Mouse (Mus musculus): ENCODE results near the gene Ermn.
A peak's percentile ranks its signal among the peaks of the same experiment; 100 is the strongest.

The Ermn gene

DNA sequence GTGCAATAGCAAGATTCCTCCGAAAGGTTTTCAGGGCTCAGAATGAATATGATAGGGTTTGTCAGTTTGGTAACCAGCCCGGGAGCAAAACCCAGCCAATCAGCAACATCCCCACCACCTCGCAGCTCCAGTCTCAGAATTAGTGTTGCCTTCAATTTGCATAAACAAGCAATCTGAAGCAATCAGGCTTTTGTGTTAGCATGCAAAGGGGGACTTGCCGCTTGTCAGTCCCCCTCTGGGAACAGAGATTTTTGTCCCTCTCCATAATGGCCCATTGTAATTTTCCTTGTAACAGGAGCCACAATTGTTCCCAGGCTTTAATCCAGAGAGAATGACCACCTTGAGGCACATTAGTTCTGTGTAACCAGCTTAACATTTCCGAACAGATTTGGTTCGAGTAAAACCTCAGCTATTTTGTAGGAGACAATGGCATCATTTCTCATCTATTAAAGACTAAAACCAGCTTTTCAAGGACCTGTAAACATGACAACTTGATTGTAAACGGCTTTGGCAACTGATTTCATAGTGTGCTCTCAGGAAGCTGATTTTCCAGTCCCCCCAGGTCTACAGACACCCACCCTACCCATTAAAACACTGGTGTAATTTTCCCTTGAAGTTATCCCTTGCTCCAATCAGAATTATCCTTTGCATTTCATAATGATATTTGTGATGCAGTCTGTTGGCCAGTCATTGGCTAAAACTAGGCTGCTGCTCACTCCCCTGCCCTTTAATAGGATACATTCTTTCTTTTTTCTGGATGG, at the start of gene Ermn:
Ermn (minus strand) TSS at position 44 of the 761 bp plus-strand sequence.
- no peak for DNase-seq (ENCODE audit: low spot score in 2 of 2)

DNA sequence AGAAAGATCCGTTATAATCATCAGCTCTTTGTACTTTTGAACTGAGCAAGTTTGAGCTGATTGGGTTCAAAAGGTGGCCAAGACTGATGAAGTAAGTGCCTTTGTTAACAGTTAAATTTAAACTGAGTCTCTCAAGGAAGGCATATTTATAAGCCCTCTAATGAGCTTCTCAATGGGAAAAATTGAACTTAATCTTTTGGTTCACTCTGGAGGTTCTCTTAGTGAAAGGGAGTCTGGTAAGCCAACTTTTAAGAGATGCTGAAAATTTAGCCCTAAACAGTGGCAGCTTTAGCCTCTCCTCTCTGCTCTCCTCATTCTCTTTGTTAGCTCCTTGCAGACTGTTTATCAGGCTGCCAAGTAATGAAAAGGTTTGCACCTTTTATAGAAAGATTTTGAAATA, 42.2 kb upstream of the Ermn start:
- no peak for DNase-seq (ENCODE audit: low spot score in 2 of 2)

DNA sequence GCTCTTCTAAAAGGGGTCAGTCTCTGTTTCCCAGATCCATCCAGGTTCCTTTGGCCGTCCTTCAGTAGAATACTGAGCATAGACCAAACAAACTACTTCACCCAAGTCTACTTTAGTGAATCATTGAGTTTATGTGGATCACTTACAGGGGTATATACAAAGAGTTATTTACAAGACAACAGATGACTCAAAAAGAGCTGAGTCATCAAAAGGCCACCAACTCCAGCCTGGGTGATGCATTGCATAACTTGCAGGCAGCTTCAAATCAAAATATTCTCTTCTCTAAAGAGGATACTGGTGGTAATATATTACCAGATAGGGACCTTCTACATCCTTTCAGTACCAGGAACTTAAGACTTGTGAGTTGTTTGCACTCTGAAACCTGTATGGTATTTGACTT, 33.8 kb upstream of the Ermn start:
- DNase-seq (ENCODE audit: low spot score in 2 of 2) = no peak

DNA sequence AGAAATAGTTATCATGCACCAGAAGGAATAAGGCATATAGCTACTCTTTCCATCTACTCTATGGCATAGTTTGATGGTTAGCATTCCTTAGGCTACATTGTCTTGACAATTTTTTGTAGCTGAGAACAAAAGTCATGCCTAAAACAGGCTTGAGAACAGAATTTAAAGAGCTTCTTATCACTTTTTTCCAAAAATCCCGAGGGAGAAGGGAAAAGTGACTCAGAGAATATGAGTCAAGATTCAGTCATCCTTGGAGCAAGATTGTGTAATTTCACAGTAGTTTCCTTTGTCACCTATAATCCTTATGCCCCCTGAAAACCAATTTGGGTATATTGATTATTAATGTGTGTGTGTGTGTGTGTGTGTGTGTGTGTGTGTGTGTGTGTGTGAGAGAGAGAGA, 27.2 kb upstream of the Ermn start:
- no peak for DNase-seq (ENCODE audit: low spot score in 2 of 2)

DNA sequence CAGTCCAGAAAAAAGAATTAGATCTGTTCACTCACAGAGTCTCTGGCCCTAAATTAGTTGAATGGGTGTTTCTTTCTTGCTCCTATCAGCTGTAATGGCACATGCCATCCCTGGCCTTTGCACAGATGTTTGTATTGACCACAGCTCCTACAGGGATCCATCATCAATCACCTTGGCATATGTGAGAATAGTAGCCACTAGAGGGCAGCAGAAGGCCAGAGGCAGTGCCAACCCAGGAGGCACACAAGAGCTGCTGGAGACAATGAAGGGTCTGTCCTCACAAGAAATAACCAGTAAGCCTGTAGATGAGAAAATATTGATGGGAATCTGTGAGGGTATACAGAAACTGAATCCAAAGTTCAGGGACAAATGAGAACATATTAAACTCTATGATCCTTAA, 2.7 kb upstream of the Ermn start:
- peak; percentile 11 to 62 for DNase-seq (ENCODE audit: low spot score in 2 of 2)

DNA sequence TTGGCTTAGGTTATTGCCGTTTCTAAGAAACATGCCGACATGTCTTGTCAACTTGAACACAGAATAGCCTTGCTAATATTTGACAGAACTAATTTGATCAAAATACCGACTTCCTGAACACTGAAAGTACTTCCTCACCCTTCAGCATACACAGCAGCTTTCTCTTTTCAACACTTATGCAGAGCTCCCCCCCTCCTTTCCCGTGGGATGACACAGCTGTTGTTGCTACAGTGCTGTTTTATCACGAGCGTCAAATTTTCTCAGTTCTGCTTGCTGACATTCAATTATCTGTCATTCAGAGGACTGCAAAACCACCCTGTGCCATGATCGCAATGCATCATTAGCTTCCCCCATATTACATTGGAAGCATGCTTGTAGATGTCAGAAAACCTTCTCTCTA, 10.8 kb downstream of the Ermn start:
- DNase-seq (ENCODE audit: low spot score in 2 of 2) = no peak

DNA sequence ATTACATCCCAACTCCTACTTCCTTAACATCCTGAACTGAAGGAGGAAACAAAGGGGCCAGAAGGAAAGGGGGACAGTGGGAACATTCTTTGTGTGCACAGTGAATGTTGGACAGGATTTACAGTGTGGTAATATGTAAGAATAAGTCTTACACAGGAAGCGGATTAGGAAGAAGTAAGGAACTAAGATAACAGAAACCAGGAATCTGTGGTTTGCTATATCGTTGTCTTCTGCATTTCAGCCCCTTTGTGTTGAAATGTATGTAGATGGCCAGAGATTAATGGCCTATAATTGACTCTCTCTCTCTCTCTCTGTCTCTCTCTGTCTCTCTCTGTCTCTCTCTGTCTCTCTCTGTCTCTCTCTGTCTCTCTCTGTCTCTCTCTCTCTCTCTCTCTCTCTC, 15.7 kb downstream of the Ermn start:
- DNase-seq (ENCODE audit: low spot score in 2 of 2) = no peak

DNA sequence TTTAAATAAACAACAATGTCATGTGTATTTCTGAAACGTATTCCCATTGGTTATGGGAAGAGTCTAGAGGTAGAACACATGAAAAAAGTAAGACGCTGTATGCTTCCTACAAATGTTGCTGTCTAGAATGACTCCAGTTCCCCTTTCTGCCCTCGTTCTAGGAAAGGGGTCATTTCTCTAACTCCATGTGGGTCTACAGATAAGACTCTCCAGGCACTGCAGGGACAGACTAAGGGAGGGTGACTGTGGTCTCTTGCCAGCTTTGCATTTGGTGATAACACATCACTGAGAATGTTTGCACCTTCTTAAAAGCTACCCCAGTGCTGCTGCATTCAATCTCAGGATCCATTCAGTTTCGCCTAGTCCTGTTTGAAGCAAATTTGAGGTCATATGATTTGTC, 17.0 kb downstream of the Ermn start:
- no peak for DNase-seq (ENCODE audit: low spot score in 2 of 2)

DNA sequence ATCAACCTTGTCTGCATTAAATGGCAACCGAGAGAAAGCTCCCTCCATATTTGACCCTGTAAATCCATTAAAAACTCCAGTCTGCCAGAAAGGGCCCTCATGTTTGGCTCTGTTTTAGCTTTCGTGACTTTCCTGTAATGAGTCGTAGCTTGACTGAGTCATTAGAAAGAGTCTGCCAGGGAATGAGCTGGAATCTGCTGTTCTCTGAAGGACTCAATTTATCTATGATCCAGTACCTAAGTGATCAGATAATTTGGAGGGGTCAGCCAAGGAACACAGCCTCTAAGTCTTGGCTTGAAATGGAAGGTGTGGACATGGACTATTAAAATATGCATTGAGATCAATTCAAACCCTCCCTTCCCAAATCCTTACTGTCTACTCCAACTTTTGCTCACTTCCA, 21.2 kb downstream of the Ermn start:
- DNase-seq (ENCODE audit: low spot score in 2 of 2) = no peak

DNA sequence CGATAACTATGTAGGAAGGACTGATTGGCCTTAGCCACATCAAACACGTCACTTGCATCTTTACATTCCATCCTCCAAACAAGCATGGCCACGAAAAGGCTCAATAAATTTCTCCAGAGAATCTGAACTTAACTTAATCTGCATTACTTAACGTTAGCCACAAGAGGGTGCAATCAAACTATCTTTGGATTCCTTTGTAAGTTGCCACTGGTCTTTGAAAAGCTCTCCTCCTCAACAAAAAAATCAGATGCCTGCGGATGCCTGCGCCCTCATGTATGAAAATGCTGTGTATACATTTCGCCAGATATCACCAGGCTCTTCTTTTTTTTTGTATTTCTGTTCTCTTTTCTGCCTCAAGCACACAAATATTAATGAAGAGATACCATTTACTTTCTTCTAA, 23.3 kb downstream of the Ermn start:
- DNase-seq (ENCODE audit: low spot score in 2 of 2) = no peak

DNA sequence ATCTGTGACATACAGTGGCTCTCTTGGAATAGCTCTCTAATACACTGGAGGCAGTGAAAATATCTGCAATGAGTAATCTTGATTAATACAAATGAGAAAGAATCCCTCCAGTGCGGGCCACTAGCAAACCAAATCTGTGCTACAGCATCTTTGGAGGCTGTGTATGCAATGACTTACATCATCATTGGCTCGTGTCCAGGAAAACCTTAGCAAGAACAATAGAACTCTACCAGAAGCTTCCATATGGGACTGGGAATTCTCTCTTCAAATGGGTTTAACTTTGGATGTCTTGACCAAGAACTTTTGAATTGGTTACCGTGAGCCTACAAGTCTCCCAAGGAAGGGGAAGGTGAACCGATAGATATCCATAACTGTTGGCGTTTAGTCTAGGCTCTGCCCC, 25.9 kb downstream of the Ermn start:
- DNase-seq (ENCODE audit: low spot score in 2 of 2) = no peak

DNA sequence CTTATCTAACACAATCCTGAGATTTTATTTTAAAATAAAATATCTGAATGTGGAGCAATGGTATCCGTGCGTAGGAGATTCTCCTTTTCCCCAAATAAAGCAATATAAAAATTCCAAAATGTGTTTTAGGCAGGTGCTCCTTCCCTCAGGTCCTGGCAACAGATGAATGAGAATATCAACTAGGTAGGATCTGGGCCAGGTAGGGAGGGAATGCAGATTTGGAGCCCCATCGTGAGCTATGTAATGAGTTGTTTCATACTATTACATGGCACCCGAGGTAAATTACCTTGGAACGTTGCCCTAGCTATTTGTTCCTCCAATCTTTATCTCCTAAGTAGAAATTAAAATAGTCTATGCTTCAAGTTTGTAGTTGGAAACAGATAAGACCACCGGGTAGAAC, 29.1 kb downstream of the Ermn start:
- DNase-seq (ENCODE audit: low spot score in 2 of 2) = no peak

DNA sequence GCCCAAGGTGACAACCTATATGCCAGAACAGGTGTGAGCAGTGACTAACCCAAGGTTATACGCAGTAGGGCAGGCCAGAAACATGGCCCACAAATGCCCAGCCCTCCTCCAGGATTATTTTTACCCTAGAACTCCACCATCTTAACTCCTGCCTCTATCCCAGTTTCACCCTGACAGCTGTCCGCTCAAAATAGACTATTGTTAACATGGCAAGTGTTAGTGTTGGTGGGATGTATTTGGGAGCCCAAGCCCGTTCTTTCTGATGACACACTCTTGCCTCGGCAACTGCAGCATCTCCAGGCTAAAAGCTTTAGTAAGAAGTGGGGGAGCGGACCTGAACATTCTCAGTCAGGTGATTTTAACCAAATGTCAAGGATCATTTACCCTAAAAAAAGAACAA, 45.6 kb downstream of the Ermn start:
- DNase-seq (ENCODE audit: low spot score in 2 of 2) = no peak

DNA sequence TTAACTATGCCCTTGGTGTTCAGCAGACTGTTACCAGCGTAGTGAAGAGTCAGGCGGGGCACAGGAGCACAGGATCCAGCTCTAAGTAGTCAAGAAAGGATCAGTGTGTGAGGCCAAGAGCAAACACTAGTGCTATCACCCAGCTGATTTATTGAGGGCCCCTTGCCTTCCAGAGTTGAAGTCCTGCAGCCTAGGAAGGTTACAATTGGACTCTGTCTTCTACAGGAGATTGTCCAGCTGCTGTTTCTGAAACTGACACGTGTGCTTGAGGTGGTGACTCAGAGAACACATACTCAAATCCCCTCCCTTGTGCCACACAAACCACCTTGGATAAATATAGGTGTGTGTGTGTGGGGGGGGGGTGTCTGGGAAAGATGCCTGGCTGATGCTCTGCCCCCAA, 51.2 kb downstream of the Ermn start:
- DNase-seq (ENCODE audit: low spot score in 2 of 2) = no peak

DNA sequence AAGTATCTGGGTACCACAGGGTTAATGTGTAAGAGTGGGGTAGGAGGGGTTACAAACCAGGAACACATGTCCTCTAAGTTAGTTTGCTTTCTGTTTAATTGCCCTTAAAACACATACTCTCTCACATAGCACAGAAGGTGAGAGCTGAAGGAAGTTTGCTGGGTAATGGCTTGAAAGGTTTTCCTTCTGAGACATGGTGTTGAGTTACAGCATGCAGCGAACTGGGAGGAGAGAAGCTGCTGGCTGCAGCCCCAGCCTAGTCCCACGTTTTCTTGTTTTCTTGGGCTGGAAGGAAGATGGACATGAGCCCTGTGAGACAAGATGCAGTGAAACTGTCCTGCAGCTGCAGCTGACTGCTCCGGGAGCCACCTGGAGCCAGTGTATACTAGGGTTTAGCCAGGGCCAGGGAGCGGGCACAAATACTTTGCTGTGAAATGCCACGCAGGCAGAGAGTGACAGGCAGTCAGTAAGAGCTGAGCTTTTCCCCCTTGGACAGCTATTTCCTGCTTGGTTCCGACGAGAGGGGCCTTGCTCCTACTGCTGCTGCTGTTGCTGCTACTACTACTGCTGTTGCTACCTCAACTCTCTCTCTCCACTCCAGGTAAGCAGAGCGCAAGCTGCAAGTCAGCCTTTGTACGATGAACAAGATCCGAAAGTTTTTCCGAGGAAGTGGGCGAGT, 54.8 kb downstream of the Ermn start, which contains the start of gene Galnt5:
Galnt5 (plus strand) TSS at position 133 of the 679 bp plus-strand sequence.
- no peak for DNase-seq (ENCODE audit: low spot score in 2 of 2)
